Mouse (Mus musculus) kidney, embryonic 14.5 days (tissue): Measurements from ENCODE around the gene Serinc2. TPM values are rescaled to one million over a fixed set of nuclear protein-coding genes. Genes with fewer than 3 reads are reported as not detected.

Experiments
- ATAC-seq: fragments of 200-750 bp; cut with Nextera tagmentation; 2 replicates; pipeline ENCODE4 v1.8.0; 2017; ENCODE audit warnings: moderate number of reproducible peaks, mild to moderate bottlenecking, moderate TSS enrichment, moderate library complexity; ENCODE audit not compliant: low FRiP score, low TSS enrichment
- H3K27ac ChIP-seq: fragments of 300-500 bp; sonication (generic); 2 replicates; pipeline ENCODE4 v1.5.1; 2014; ENCODE audit warnings: low read depth, mild to moderate bottlenecking, low read length, moderate library complexity, mixed read lengths
- H3K27me3 ChIP-seq: fragments of 300-500 bp; sonication (generic); 2 replicates; pipeline ENCODE4 v1.6.1; 2014; ENCODE audit warnings: mild to moderate bottlenecking, low read length; ENCODE audit not compliant: control insufficient read depth, insufficient read depth
- H3K36me3 ChIP-seq: fragments of 300-500 bp; sonication (generic); 2 replicates; pipeline ENCODE4 v1.6.1; 2014; ENCODE audit warnings: low read length, mixed read lengths; ENCODE audit not compliant: control insufficient read depth, insufficient read depth
- H3K4me1 ChIP-seq: fragments of 300-500 bp; sonication (generic); 2 replicates; pipeline ENCODE4 v1.6.1; 2014; ENCODE audit warnings: low read length, mixed read lengths; ENCODE audit not compliant: control insufficient read depth, insufficient read depth
- H3K4me2 ChIP-seq: fragments of 300-500 bp; sonication (generic); replicated peaks from 2 replicates; pipeline ENCODE4 v1.6.1; 2014; ENCODE audit warnings: low read depth, mild to moderate bottlenecking, low read length
- H3K4me3 ChIP-seq: fragments of 300-500 bp; sonication (generic); 2 replicates; pipeline ENCODE4 v1.5.1; 2014; ENCODE audit warnings: mild to moderate bottlenecking, low read length
- H3K9ac ChIP-seq: fragments of 300-500 bp; sonication (generic); 2 replicates; pipeline ENCODE4 v1.6.1; 2014; ENCODE audit warnings: low read depth, mild to moderate bottlenecking, low read length, moderate library complexity
- H3K9me3 ChIP-seq: fragments of 300-500 bp; sonication (generic); 2 replicates; pipeline ENCODE4 v1.6.1; 2016; ENCODE audit warnings: low read length; ENCODE audit not compliant: control insufficient read depth
- WGBS: fragments of 180-500 bp; shearing (Covaris S2); extraction: QIAGEN DNeasy Blood & Tissue Kit; methylation state at CpG from one replicate; pipeline ENCODE4 v1.1.7; 2014; 5-methylcytosine and 5-hydroxymethylcytosine counted together
- polyA plus RNA-seq: library from polyadenylated mRNA; unstranded; fragments of >200 nt; fragmentation: Nextera tagmentation; extraction: Ambion mirVana; gene quantifications from 2 replicates; pipeline ENCODE4 v1.2.1, GENCODE M21; 2014

Gene Serinc2
- polyA plus RNA-seq, 1 experiment from 2014 or later = 44.9 TPM

GRCm38 (mm10) chr4:130213197-130213596, 65.8 kb downstream of the Serinc2 start:
- no peaks in the 10 kb centered on the region for H3K4me1 ChIP-seq
- 84% methylated on average over 4 of the region's 4 CpGs for WGBS
- H3K9me3 ChIP-seq = no peaks in the 10 kb centered on the region
- H3K36me3 ChIP-seq = no peaks in the 10 kb centered on the region
- no peak overlapping the region for H3K9ac ChIP-seq
- no peak overlapping the region for H3K4me3 ChIP-seq
- H3K4me2 ChIP-seq = no peak overlapping the region
- ATAC-seq = no peak
- no peaks in the 10 kb centered on the region for H3K27me3 ChIP-seq
- H3K27ac ChIP-seq = no peak overlapping the region

GRCm38 (mm10) chr4:130212421-130212820, 66.6 kb downstream of the Serinc2 start:
- no peak overlapping the region for H3K4me3 ChIP-seq
- 68% methylated on average over 7 of the region's 7 CpGs for WGBS
- H3K27me3 ChIP-seq = no peaks in the 10 kb centered on the region
- no peak overlapping the region for H3K9ac ChIP-seq
- no peak for ATAC-seq
- H3K9me3 ChIP-seq = no peaks in the 10 kb centered on the region
- H3K4me1 ChIP-seq = no peaks in the 10 kb centered on the region
- H3K36me3 ChIP-seq = no peaks in the 10 kb centered on the region
- H3K4me2 ChIP-seq = no peak overlapping the region
- no peak overlapping the region for H3K27ac ChIP-seq

DNA sequence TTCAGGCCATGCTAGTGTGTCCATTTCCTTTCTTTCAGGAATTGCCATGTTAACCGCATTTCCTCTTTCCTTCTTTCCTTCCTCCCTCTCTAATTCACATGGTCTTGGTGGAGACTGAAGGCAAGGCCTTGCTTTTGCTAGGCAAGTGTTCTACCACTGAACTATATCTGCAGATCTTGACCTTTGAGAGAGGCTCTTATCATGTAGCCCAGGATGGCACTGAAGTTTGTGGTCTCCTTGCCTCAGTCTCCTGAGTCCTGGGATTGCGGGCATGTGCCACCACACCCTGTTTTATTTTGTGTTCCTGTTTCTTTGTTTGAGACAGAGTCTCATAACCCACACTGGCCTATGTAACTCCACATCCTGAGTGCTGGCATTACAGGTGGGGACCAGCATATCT, 67.1 kb downstream of the Serinc2 start:
- no peaks in the 10 kb centered on the region for H3K27me3 ChIP-seq
- H3K4me3 ChIP-seq = no peak overlapping the region
- H3K4me2 ChIP-seq = no peak overlapping the region
- no peak overlapping the region for H3K27ac ChIP-seq
- no peak overlapping the region for H3K9ac ChIP-seq
- WGBS = 90% methylated on average over 2 of the region's 2 CpGs
- H3K4me1 ChIP-seq = no peaks in the 10 kb centered on the region
- ATAC-seq = no peak
- H3K36me3 ChIP-seq = no peaks in the 10 kb centered on the region
- no peaks in the 10 kb centered on the region for H3K9me3 ChIP-seq

Other genes starting within 250 kb of the Serinc2 start
- 27.6 and 28.1 TPM in 2 replicates for gene Col16a1, start 231.4 kb downstream of the Serinc2 start, polyA plus RNA-seq
- gene Pef1, start 176.6 kb downstream of the Serinc2 start, polyA plus RNA-seq = 77.3 and 85.9 TPM in 2 replicates
- gene Hcrtr1, start 139.8 kb downstream of the Serinc2 start, polyA plus RNA-seq = not detected in 2 replicates
- 20.9 and 26.1 TPM in 2 replicates for gene Tinagl1, start 104.1 kb downstream of the Serinc2 start, polyA plus RNA-seq
- gene Gm853, start 56.8 kb downstream of the Serinc2 start, polyA plus RNA-seq = not detected in 2 replicates
- gene Fabp3, start 29.4 kb upstream of the Serinc2 start, polyA plus RNA-seq = 15.7 and 16.0 TPM in 2 replicates
- gene Gm10570, start 29.5 kb upstream of the Serinc2 start, polyA plus RNA-seq = not detected in 2 replicates
- 74.2 and 90.7 TPM in 2 replicates for gene Zcchc17, start 80.7 kb upstream of the Serinc2 start, polyA plus RNA-seq
- gene Snrnp40, start 80.9 kb upstream of the Serinc2 start, polyA plus RNA-seq = 186 and 189 TPM in 2 replicates